In genomic region chr19:9065621-9066561, GRCm38 (mm10) we compare ENCODE assay signal across 8 mouse cellular contexts. TPM values are rescaled to one million over a fixed set of nuclear protein-coding genes. Genes with fewer than 3 reads are reported as not detected.
DNase-seq lines count a peak whose midpoint lies in the region; ATAC-seq and TF ChIP-seq lines count a peak whose summit lies in the region.

No protein-coding gene starts in this region.

- peaks cover 21% of the 10 kb centered on the region for H3K4me1 ChIP-seq in heart, embryonic 16.5 days (ENCODE audit: control insufficient read depth, insufficient read depth, low read length)
- H3K4me1 ChIP-seq in forebrain, embryonic 14.5 days (ENCODE audit: control insufficient read depth, insufficient read depth, low read length) = peaks cover 18% of the 10 kb centered on the region
- peaks cover 27% of the 10 kb centered on the region for H3K4me1 ChIP-seq in neural tube, embryonic 15.5 days

- H3K4me3 ChIP-seq in heart, embryonic 16.5 days (ENCODE audit: low read length) = no peak overlapping the region
- H3K4me3 ChIP-seq in forebrain, embryonic 14.5 days (ENCODE audit: low read depth, low read length) = no peak overlapping the region
- H3K4me3 ChIP-seq in left cerebral cortex, adult 2 months = no peak overlapping the region
- no peak overlapping the region for H3K4me3 ChIP-seq in neural tube, embryonic 15.5 days (replicated peaks)

- DNase-seq in heart, postnatal 25 days (ENCODE audit: low spot score) = no peak
- DNase-seq in CD4-positive, CD25-positive, alpha-beta regulatory T cell, adult 2 months (ENCODE audit: low read depth, low spot score) = peak; percentile 80
- DNase-seq in forebrain, embryonic 14.5 days (ENCODE audit: low spot score) = peak; percentile 83
- DNase-seq in left cerebral cortex, adult 2 months (ENCODE audit: extremely low spot score in 1 of 2, low spot score in 2 of 2) = peak in 1 of 2 experiments; percentile 34
- no peak for DNase-seq in adrenal gland, postnatal 4 days (ENCODE audit: low spot score in 2 of 2)
- no peak for DNase-seq in adrenal gland, adult 2 months

- H3K4me2 ChIP-seq in heart, embryonic 16.5 days (ENCODE audit: low read depth, low read length) = no peak overlapping the region
- no peak overlapping the region for H3K4me2 ChIP-seq in forebrain, embryonic 14.5 days (ENCODE audit: low read length)
- H3K4me2 ChIP-seq in neural tube, embryonic 15.5 days = no peak overlapping the region

- no peak overlapping the region for H3K9ac ChIP-seq in heart, embryonic 16.5 days (ENCODE audit: low read length)
- H3K9ac ChIP-seq in forebrain, embryonic 14.5 days (ENCODE audit: low read length) = no peak overlapping the region
- no peak overlapping the region for H3K9ac ChIP-seq in neural tube, embryonic 15.5 days (replicated peaks)

- ATAC-seq in heart, embryonic 16.5 days (replicated peaks; ENCODE audit: extremely low read depth, insufficient read depth, low FRiP score) = peak; percentile 61; the same call in 1 of the 2 replicates
- peak; percentile 81 for ATAC-seq in forebrain, embryonic 14.5 days
- ATAC-seq in neural tube, embryonic 15.5 days (ENCODE audit: low FRiP score) = peak; percentile 85

- no peaks in the 10 kb centered on the region for H3K27me3 ChIP-seq in heart, embryonic 16.5 days (ENCODE audit: control insufficient read depth, insufficient read depth, low read length)
- no peaks in the 10 kb centered on the region for H3K27me3 ChIP-seq in forebrain, embryonic 14.5 days (replicated peaks; ENCODE audit: control insufficient read depth, insufficient read depth, low read length)
- H3K27me3 ChIP-seq in neural tube, embryonic 15.5 days (replicated peaks) = no peaks in the 10 kb centered on the region

- no peaks in the 10 kb centered on the region for H3K36me3 ChIP-seq in heart, embryonic 16.5 days (ENCODE audit: control insufficient read depth, insufficient read depth)
- no peaks in the 10 kb centered on the region for H3K36me3 ChIP-seq in forebrain, embryonic 14.5 days (ENCODE audit: control insufficient read depth, insufficient read depth, low read length)
- H3K36me3 ChIP-seq in neural tube, embryonic 15.5 days = no peaks in the 10 kb centered on the region

- no peak for TF ChIP-seq CTCF in left cerebral cortex, adult 2 months (IDR thresholded peaks at IDR 0.05)

- intact Hi-C loops in heart, postnatal 25 days (cut with DNase I) = no loop called here
- intact Hi-C loops in left cerebral cortex, adult 2 months (cut with DNase I) = no loop called here

- 49% methylated on average over 9 of the region's 9 CpGs for WGBS in heart, embryonic 16.5 days
- WGBS in forebrain, embryonic 14.5 days = 65% methylated on average over 9 of the region's 9 CpGs
- WGBS in neural tube, embryonic 15.5 days = 51% methylated on average over 9 of the region's 9 CpGs

- H3K27ac ChIP-seq in heart, embryonic 16.5 days (ENCODE audit: low read length) = peak overlapping the region; percentile 30; the same call in 1 of the 2 replicates
- H3K27ac ChIP-seq in forebrain, embryonic 14.5 days (ENCODE audit: low read depth, low read length) = peak overlapping the region; percentile 4; the same call in 1 of the 2 replicates
- H3K27ac ChIP-seq in left cerebral cortex, adult 2 months = peak overlapping the region; percentile 18; the same call in 1 of the 2 replicates
- H3K27ac ChIP-seq in neural tube, embryonic 15.5 days (replicated peaks) = peak overlapping the region; percentile 54

- H3K9me3 ChIP-seq in heart, embryonic 16.5 days (replicated peaks; ENCODE audit: control insufficient read depth, low read length) = no peaks in the 10 kb centered on the region
- no peaks in the 10 kb centered on the region for H3K9me3 ChIP-seq in forebrain, embryonic 14.5 days (replicated peaks; ENCODE audit: control insufficient read depth, low read length)
- no peaks in the 10 kb centered on the region for H3K9me3 ChIP-seq in neural tube, embryonic 15.5 days (replicated peaks)

RNA-seq across cellular contexts. Expression of gene Scgb1a1, which starts 21.9 kb away (rescaled TPM):
- 0.91 and 1.8 TPM in 2 replicates for polyA plus RNA-seq in heart, embryonic 16.5 days (2015; fragmentation: Nextera tagmentation; extraction: Ambion mirVana)
- 1 to 10 TPM in 1 of 2 experiments, not detected in 1; 3.6 TPM for total RNA-seq in heart, postnatal 25 days (2021)
- polyA plus RNA-seq in forebrain, embryonic 14.5 days (2014; fragmentation: Nextera tagmentation; extraction: Ambion mirVana) = not detected in 2 replicates
- total RNA-seq in left cerebral cortex, adult 2 months (2021) = not detected
- polyA plus RNA-seq in neural tube, embryonic 15.5 days (2015; fragmentation: Nextera tagmentation; extraction: Ambion mirVana) = not detected in 2 replicates
- not detected for total RNA-seq in adrenal gland, postnatal 4 days (2021)
- not detected for total RNA-seq in adrenal gland, adult 2 months (2021)
- 4.5 TPM in 1 of 2 replicates, not detected in the other for polyA plus RNA-seq in adrenal gland, adult 2 months (2012; rRNA removed)

Comparison
In these comparisons a context has a peak if more than half of its experiments do, and no peak if none do; other contexts are left out.
1. H3K27ac ChIP-seq: peak in every context shown above with its lines; median percentile 54 in neural tube, embryonic 15.5 days; 30 in heart, embryonic 16.5 days; 18 in left cerebral cortex, adult 2 months; 4 in forebrain, embryonic 14.5 days.
2. DNase-seq: peak in CD4-positive, CD25-positive, alpha-beta regulatory T cell, adult 2 months (single experiment) and forebrain, embryonic 14.5 days (single experiment); none in heart, postnatal 25 days (single experiment), adrenal gland, postnatal 4 days (0 of 2) and adrenal gland, adult 2 months (single experiment).
3. Peak in every context shown above with its lines, with median percentiles within 50 percentile points of each other: ATAC-seq.